Mouse (Mus musculus): ENCODE data around the gene Cfc1.

Gene Cfc1

DNA sequence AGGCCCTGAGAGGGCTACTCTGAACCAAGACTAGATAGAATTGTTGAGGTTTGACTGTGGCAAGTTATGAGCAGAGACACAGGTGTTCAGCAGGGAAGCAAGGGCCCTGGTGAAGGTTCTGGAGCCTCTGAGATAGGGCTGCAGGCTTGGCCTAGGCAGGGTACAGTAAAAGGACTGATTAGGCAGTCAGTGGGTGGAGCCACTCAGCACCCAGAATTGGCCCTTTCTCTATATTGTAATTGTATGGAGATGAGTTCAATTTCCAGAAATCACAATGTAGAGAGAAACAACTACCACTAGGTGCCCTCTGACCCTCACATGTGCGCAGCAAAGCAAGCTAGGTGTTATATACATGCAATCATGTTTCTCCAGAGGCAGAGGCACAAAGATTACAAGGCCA, 18.2 kb downstream of the Cfc1 start:
- DNase-seq (ENCODE audit: low read depth, low spot score), result no peak

DNA sequence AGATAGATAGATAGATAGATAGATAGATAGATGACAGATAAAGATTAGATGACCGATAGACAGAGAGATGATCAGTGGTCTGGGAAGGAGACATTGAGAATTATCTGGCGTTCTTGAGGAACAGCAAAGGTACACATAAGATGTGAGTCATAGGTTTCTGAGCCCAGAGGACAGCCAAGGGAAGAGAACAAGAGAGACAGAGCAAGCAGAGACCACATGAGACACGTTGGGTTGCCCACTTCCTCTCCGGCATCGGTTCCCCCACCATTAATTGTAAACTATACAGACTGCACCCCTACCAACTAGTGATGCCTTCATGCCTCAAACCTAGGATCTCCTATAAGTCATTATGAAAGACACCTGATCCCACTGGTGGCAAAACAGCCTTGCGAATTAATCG, 18.8 kb downstream of the Cfc1 start:
- no peak for DNase-seq (ENCODE audit: low read depth, low spot score)

GRCm38 (mm10) chr1:34560843-34561242, 25.4 kb downstream of the Cfc1 start, which contains the start of gene Prss40:
Gene Prss40 (minus strand): TSS chr1:34560943.
- no peak for DNase-seq (ENCODE audit: low read depth, low spot score)

DNA sequence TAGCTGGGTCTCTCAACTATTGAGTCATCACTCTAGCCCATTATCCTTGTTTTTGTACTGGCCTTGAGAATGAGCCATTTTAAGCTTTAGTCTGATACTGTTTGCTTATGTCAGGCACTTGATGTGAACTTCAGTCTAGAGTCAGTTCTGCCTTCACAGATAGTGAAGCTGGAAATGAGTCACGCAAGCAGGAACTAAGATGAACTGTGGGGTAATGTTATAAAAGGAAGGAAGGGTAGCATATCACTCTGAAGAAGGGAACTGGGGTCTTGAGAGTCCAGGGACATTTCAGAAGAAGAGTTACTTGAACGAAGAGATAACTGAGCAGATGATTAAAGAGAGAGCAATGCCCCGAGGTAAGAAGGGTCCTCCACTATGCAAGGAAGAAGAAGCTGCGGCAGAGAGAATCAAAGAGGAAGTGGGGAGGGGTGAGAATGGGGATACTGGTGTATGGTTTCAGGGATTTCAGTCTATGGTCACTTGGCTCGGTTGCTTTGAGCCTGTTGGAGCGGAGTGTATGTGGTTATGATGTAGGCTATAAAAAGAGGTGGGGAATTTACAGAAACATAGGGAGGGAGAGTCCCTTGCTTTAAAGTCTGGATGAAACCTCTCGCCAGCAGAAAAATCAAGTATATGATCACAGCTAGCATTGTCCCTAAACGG, 29.1 kb downstream of the Cfc1 start:
- no peak for DNase-seq (ENCODE audit: low read depth, low spot score)

GRCm38 (mm10) chr1:34568120-34568519, 32.7 kb downstream of the Cfc1 start:
- DNase-seq (ENCODE audit: low read depth, low spot score), result no peak

GRCm38 (mm10) chr1:34569876-34570275, 34.4 kb downstream of the Cfc1 start:
- no peak for DNase-seq (ENCODE audit: low read depth, low spot score)

DNA sequence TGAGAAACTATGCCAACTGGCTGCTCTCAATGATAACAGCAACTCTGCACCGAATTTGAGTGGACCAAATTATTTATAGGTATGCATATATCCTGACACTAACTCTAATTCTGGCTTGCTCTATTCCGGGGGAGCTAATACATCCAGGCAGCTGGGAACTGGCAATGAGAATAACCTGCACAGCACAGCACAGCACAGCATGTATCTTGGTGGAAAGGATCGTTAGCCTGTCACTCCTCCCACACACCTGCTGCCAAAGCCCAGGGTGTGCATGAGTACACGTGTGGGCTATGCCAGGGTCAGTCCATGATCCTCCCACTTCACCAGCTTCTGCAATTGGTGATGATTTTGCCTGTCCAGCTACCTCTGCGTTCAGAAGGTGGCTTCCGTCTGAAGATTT, 36.0 kb downstream of the Cfc1 start:
- no peak for DNase-seq (ENCODE audit: low read depth, low spot score)

DNA sequence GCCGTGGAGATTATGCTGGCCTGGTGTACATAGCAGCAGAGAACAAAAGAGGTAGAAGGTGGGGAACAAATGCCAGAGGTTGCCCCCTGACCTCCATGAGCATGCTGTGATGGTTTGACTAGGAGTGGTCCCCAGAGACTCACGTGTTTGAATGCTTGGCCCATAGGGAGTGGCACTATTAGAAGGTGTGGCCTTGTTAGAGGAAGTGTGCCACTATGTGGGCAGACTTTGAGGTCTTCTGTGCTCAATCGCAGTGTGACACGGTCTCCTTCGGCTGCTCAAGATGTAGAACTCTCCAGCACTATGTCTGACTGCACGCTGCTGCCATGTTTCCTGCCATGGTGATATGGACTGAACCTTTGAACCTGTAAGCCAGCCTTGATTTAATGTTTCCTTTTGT, 37.8 kb downstream of the Cfc1 start:
- no peak for DNase-seq (ENCODE audit: low read depth, low spot score)

GRCm38 (mm10) chr1:34578851-34579781, 43.7 kb downstream of the Cfc1 start, which contains the start of gene Amer3:
Gene Amer3 (plus strand): TSS chr1:34579657.
- no peak for DNase-seq (ENCODE audit: low read depth, low spot score)

- DNase-seq (ENCODE audit: low read depth, low spot score), result no peak
These were observed 44.4 kb downstream of the Cfc1 start for GRCm38 (mm10) chr1:34579782-34580356.

- DNase-seq (ENCODE audit: low read depth, low spot score), result no peak
These were observed 46.8 kb downstream of the Cfc1 start for GRCm38 (mm10) chr1:34582218-34582617.

DNA sequence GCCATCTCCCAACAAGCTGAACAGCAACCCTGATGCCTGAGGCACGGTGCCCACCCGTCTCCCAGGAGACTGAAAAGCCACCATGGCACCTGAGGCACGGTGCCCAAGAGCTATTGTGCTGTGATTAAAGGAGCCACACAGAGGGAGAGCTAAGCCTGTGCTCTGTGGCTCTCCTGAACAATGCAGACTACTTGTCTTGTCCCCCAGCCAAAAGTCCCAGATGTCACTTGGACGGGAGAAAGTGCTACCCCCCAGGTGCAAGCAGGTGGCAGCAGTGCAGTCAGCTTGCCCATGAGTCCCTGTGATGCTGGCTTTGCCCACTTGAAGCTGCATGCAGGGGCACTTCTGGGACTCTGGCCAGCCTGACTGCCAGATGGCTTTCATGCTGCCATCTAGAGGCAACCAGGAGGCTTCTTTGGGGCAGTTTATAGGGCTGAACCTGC, 48.4 kb downstream of the Cfc1 start:
- DNase-seq (ENCODE audit: low read depth, low spot score), result no peak

- DNase-seq (ENCODE audit: low read depth, low spot score), result no peak
These were observed 49.3 kb downstream of the Cfc1 start for GRCm38 (mm10) chr1:34584736-34585135.

GRCm38 (mm10) chr1:34587298-34588096, 52.0 kb downstream of the Cfc1 start:
- DNase-seq (ENCODE audit: low read depth, low spot score), result no peak
